Mouse (Mus musculus) intestine, postnatal 0 days (tissue): ENCODE results near the gene Lat. TPM values are rescaled to one million over a fixed set of nuclear protein-coding genes. Genes with fewer than 3 reads are reported as not detected.
"Not testable (repeated sequence)": the region's sequence is repeated elsewhere in the genome, so short reads cannot be mapped to it uniquely, and the experiment has no call there.

ENCODE experiments used
- ATAC-seq: fragments of 200-750 bp; cut with Nextera tagmentation; 2 replicates; pipeline ENCODE4 v1.8.0; 2017; ENCODE audit warnings: mild to moderate bottlenecking, moderate TSS enrichment, moderate library complexity
- H3K27ac ChIP-seq: fragments of 300-500 bp; sonication (generic); 2 replicates; pipeline ENCODE4 v1.5.1; 2014; ENCODE audit warnings: mild to moderate bottlenecking, low read depth, low read length, moderate library complexity
- H3K27me3 ChIP-seq: fragments of 300-500 bp; sonication (generic); replicated peaks from 2 replicates; pipeline ENCODE4 v1.6.1; 2014; ENCODE audit warnings: low read length, mixed read lengths; ENCODE audit not compliant: control insufficient read depth, insufficient read depth
- H3K36me3 ChIP-seq: fragments of 300-500 bp; sonication (generic); 2 replicates; pipeline ENCODE4 v1.6.1; 2014; ENCODE audit warnings: mild to moderate bottlenecking, moderate library complexity; ENCODE audit not compliant: control insufficient read depth, insufficient read depth
- H3K4me1 ChIP-seq: fragments of 300-500 bp; sonication (generic); replicated peaks from 2 replicates; pipeline ENCODE4 v1.6.1; 2014; ENCODE audit warnings: antibody characterized with exemption, low read length, mixed read lengths; ENCODE audit not compliant: control insufficient read depth, insufficient read depth
- H3K4me2 ChIP-seq: fragments of 300-500 bp; sonication (generic); replicated peaks from 2 replicates; pipeline ENCODE4 v1.6.1; 2014; ENCODE audit warnings: low read depth, mild to moderate bottlenecking, moderate library complexity
- H3K4me3 ChIP-seq: fragments of 300-500 bp; sonication (generic); 2 replicates; pipeline ENCODE4 v1.5.1; 2014; ENCODE audit warnings: low read depth, low read length
- H3K9ac ChIP-seq: fragments of 300-500 bp; sonication (generic); 2 replicates; pipeline ENCODE4 v1.6.1; 2014; ENCODE audit warnings: mild to moderate bottlenecking, low read depth, low read length
- H3K9me3 ChIP-seq: fragments of 300-500 bp; sonication (generic); 2 replicates; pipeline ENCODE4 v1.6.1; 2016; ENCODE audit warnings: mixed run types; ENCODE audit not compliant: control insufficient read depth
- CTCF ChIP-seq: sonication (generic); IDR thresholded peaks from 2 replicates; pipeline ENCODE4 v1.5.1; 2016; ENCODE audit warnings: low read depth, mild to moderate bottlenecking, control low read depth, antibody characterized with exemption, moderate library complexity
- WGBS: fragments of 180-500 bp; shearing (Covaris S2); extraction: QIAGEN DNeasy Blood & Tissue Kit; methylation state at CpG from one replicate; pipeline ENCODE4 v1.1.7; 2014; 5-methylcytosine and 5-hydroxymethylcytosine counted together
- microRNA-seq: library from miRNA; unstranded; fragments of <30 nt; microRNA quantifications from one replicate; pipeline ENCODE4, GENCODE M21; 2016
- polyA plus RNA-seq: library from polyadenylated mRNA; unstranded; fragments of >200 nt; fragmentation: Nextera tagmentation; extraction: Ambion mirVana; gene quantifications from 2 replicates; pipeline ENCODE4 v1.2.1, GENCODE M21; 2015

Lat gene
- polyA plus RNA-seq, 1 experiment from 2014 or later, result 0.65 TPM

DNA sequence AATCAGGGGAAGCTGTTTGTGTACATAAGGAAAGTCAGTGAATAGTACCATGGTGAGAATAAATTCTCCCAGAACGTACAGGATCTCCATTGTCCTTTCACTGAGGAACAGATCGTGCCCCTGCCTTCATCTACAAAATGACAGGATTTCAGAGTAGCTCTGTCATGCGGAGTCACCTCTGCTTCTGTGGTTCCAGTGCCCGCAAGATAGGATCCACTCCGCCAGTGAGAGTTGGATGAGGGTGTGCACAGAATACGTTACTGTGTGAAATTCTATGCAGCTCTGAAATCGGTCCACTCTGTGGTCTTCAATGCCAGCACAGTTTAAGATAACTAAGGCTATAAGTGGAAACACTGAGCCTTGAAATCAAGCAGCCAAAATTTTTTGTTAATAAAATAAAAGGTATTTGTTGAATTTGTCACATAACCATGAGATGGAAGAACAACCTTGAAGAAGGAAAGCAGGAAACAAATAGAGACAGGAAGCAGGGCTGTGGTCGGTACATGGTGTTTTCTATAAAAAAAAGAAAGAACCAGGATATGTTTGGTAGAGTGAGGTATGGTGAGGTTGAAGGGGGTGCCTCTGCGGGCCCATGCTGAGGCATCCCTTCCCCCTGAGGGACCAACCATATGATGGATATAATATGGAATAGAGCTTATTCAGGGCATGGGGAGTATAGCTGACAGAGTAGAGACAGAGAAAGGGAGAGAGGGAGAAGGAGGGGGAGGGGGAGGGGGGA, 39.3 kb downstream of the Lat start:
- ATAC-seq, result no peak
- WGBS, result 75% methylated on average over 9 of the region's 9 CpGs
- Histone ChIP-seq H3K4me2 (no peak overlapping the region), H3K27me3 (no peaks in the 10 kb centered on the region), H3K4me3 (no peak overlapping the region), H3K36me3 (no peaks in the 10 kb centered on the region), H3K4me1 (no peaks in the 10 kb centered on the region), H3K9ac (no peak overlapping the region), H3K9me3 (no peaks in the 10 kb centered on the region), H3K27ac (no peak overlapping the region)
- no peak for TF ChIP-seq CTCF

DNA sequence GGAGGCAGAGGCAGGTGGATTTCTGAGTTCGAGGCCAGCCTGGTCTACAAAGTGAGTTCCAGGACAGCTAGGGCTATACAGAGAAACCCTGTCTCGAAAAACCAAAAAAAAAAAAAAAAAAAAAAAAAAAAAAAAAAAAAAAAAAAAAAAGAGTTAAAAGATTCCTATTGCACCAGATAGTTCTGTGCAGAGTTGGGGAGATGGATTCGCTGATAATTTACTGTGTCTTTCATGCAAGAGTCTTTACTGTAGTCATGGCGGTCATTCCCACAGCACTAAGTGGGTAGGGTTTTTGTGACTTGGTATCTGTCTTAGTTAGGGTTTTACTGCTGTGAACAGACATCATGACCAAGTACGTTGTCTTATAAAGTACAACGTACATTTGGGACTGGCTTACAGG, 40.5 kb downstream of the Lat start:
- H3K27me3 ChIP-seq, H3K9me3 ChIP-seq, H3K36me3 ChIP-seq, ATAC-seq, H3K4me1 ChIP-seq, H3K27ac ChIP-seq, H3K9ac ChIP-seq, H3K4me3 ChIP-seq, H3K4me2 ChIP-seq: not testable (repeated sequence)
- WGBS, result 88% methylated on average over 5 of the region's 6 CpGs

GRCm38 (mm10) chr7:126325576-126326273, 43.6 kb downstream of the Lat start:
- not testable (repeated sequence) for ATAC-seq

GRCm38 (mm10) chr7:126324791-126325190, 44.6 kb downstream of the Lat start:
- Histone ChIP-seq H3K9me3 (no peaks in the 10 kb centered on the region), H3K9ac (no peak overlapping the region), H3K27me3 (no peaks in the 10 kb centered on the region), H3K27ac (no peak overlapping the region), H3K36me3 (no peaks in the 10 kb centered on the region), H3K4me3 (no peak overlapping the region), H3K4me2 (no peak overlapping the region), H3K4me1 (no peaks in the 10 kb centered on the region)
- 14% methylated on average over 3 of the region's 3 CpGs for WGBS
- TF ChIP-seq CTCF, result no peak
- ATAC-seq, result no peak

More at GRCm38 (mm10) chr7:126325576-126326273, 43.6 kb downstream of the Lat start:
- not testable (repeated sequence) for H3K27ac ChIP-seq, H3K27me3 ChIP-seq, H3K9ac ChIP-seq, H3K4me2 ChIP-seq, H3K4me1 ChIP-seq, H3K4me3 ChIP-seq, H3K9me3 ChIP-seq, H3K36me3 ChIP-seq
- WGBS, result 26% methylated on average over 9 of the region's 9 CpGs

GRCm38 (mm10) chr7:126323729-126324128, 45.6 kb downstream of the Lat start:
- H3K27ac ChIP-seq, result no peak overlapping the region
- no peaks in the 10 kb centered on the region for H3K4me1 ChIP-seq
- H3K9me3 ChIP-seq, result no peaks in the 10 kb centered on the region
- TF ChIP-seq CTCF, result peak; percentile 94
- H3K36me3 ChIP-seq, result no peaks in the 10 kb centered on the region
- H3K27me3 ChIP-seq, result no peaks in the 10 kb centered on the region
- no peak overlapping the region for H3K4me3 ChIP-seq
- no peak overlapping the region for H3K9ac ChIP-seq
- 6% methylated on average over 11 of the region's 11 CpGs for WGBS
- no peak for ATAC-seq
- no peak overlapping the region for H3K4me2 ChIP-seq

GRCm38 (mm10) chr7:126314273-126314672, 55.1 kb downstream of the Lat start:
- 76% methylated on average over 8 of the region's 8 CpGs for WGBS
- H3K4me2 ChIP-seq, result no peak overlapping the region
- no peaks in the 10 kb centered on the region for H3K36me3 ChIP-seq
- no peak for ATAC-seq
- no peaks in the 10 kb centered on the region for H3K27me3 ChIP-seq
- H3K27ac ChIP-seq, result no peak overlapping the region
- H3K4me3 ChIP-seq, result no peak overlapping the region
- H3K9ac ChIP-seq, result no peak overlapping the region
- no peak for TF ChIP-seq CTCF
- H3K9me3 ChIP-seq, result no peaks in the 10 kb centered on the region
- no peaks in the 10 kb centered on the region for H3K4me1 ChIP-seq

Small RNA genes within 50 kb of the gene (microRNA-seq; reads per million reads assigned to microRNA genes)
- not detected for gene Mir7058

Other genes starting within 250 kb of the Lat start
- gene Xpo6, start 169.1 kb downstream of the Lat start, polyA plus RNA-seq, result 20.0 and 22.6 TPM in 2 replicates
- 3.6 and 4.4 TPM in 2 replicates for gene Sbk1, start 97.0 kb downstream of the Lat start, polyA plus RNA-seq
- gene Spns1, start 7.9 kb upstream of the Lat start, polyA plus RNA-seq, result 47.7 and 51.3 TPM in 2 replicates
- gene Nfatc2ip, start 27.2 kb upstream of the Lat start, polyA plus RNA-seq, result 1.9 and 2.1 TPM in 2 replicates
- 0.07 and 0.09 TPM in 2 replicates for gene Cd19, start 45.3 kb upstream of the Lat start, polyA plus RNA-seq
- gene Rabep2, start 59.2 kb upstream of the Lat start, polyA plus RNA-seq, result 15.1 and 17.0 TPM in 2 replicates
- gene Atp2a1, start 93.5 kb upstream of the Lat start, polyA plus RNA-seq, result 0.05 and 0.24 TPM in 2 replicates
- 23.6 and 23.8 TPM in 2 replicates for gene Sh2b1, start 105.9 kb upstream of the Lat start, polyA plus RNA-seq
- 70.3 and 76.5 TPM in 2 replicates for gene Tufm, start 117.8 kb upstream of the Lat start, polyA plus RNA-seq
- gene Atxn2l, start 133.9 kb upstream of the Lat start, polyA plus RNA-seq, result 19.4 and 22.0 TPM in 2 replicates
- 141 and 150 TPM in 2 replicates for gene Eif3c, start 196.8 kb upstream of the Lat start, polyA plus RNA-seq
- gene Apobr, start 215.4 kb upstream of the Lat start, polyA plus RNA-seq, result 0.44 and 0.57 TPM in 2 replicates
- gene Cln3, start 216.2 kb upstream of the Lat start, polyA plus RNA-seq, result 62.9 and 66.6 TPM in 2 replicates
- 0.14 TPM in 1 of 2 replicates, not detected in the other for gene Il27, start 225.4 kb upstream of the Lat start, polyA plus RNA-seq